Mouse (Mus musculus): Measurements from ENCODE around the gene Slc7a8.

DNA sequence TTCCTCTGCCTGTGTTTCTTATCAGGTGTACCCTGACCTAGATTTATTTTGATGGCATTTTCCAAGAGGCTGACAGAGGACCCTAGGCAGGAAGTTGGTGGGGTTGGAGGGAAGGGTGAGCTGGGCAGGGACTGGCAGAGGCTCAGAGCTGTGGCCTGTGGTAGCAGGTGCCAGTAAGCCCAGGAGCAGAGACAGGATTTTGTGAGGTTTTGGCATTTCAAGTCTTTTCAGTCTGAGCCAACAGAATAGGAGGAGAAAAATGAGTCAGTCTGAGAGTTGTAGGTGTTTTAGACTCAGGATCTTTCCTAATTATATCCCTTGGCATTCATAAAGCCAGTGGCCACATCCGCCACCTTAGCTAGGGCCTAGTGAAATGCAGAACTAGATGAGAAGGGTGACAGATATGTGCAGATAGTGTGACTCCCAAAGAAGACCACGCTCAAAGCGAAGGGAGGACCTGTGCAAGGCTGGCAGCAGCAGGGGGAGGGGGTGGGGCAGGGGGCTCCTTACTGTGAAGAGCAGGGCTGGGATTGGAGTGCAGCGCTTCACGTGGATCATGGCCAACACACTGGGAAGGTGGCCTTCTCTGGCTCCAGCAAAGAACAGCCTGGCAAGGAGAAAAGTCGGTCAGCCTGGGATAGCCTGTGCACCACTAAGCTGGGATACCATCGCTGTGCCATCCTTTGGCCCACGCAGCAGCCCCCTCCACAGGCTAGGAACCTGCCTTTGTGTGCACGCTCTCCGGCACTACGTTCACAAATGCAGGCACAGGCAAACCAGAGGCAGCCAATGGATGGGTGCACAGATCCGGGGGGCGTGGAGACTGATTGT lies 52.7 kb downstream of the Slc7a8 start:
- no peak for TF ChIP-seq GATA1 (IDR thresholded peaks at IDR 0.05; ENCODE audit: low read length)
- TF ChIP-seq TAL1 (IDR thresholded peaks at IDR 0.05; ENCODE audit: low read length): no peak

Measured in erythroblast, embryonic 14.5 days (primary cell).